Mouse (Mus musculus) thymus, adult 2 months (tissue): ENCODE measurements around the gene Ptpn11. TPM values are rescaled to one million over a fixed set of nuclear protein-coding genes. Genes with fewer than 3 reads are reported as not detected.

Experiments
- DNase-seq: peaks from one replicate; pipeline ENCODE4 v3.0.0; 2021
- H3K27ac ChIP-seq: fragments of 200-500 bp; 2 replicates; pipeline ENCODE4 v1.5.1; 2012; ENCODE audit warnings: low read length, control low read depth; ENCODE audit not compliant: control insufficient read depth, insufficient read depth
- H3K27me3 ChIP-seq: fragments of 200-500 bp; 2 replicates; pipeline ENCODE4 v1.6.1; 2012; ENCODE audit warnings: mild to moderate bottlenecking, low read length, moderate library complexity, mixed read lengths; ENCODE audit not compliant: control insufficient read depth, insufficient read depth
- H3K36me3 ChIP-seq: fragments of 200-500 bp; 2 replicates; pipeline ENCODE4 v1.6.1; 2012; ENCODE audit warnings: mild to moderate bottlenecking, low read length, moderate library complexity; ENCODE audit not compliant: control insufficient read depth, insufficient read depth
- H3K4me1 ChIP-seq: fragments of 200-500 bp; replicated peaks from 2 replicates; pipeline ENCODE4 v1.6.1; 2012; ENCODE audit warnings: low read length; ENCODE audit not compliant: control insufficient read depth, insufficient read depth
- H3K4me3 ChIP-seq: fragments of 200-500 bp; 2 replicates; pipeline ENCODE4 v1.5.1; 2012; ENCODE audit warnings: mild to moderate bottlenecking, low read length, control low read depth, moderate library complexity; ENCODE audit not compliant: control insufficient read depth, insufficient read depth
- CTCF ChIP-seq: fragments of 200-500 bp; IDR thresholded peaks from 2 replicates; pipeline ENCODE4 v1.5.1; 2012; ENCODE audit warnings: mild to moderate bottlenecking, control low read depth, low read length, moderate library complexity, borderline replicate concordance; ENCODE audit not compliant: control insufficient read depth, poor library complexity, insufficient read depth; ENCODE audit errors: extremely low read depth
- POLR2A ChIP-seq: fragments of 200-500 bp; IDR thresholded peaks from 2 replicates; pipeline ENCODE4 v1.6.1; 2012; ENCODE audit warnings: mild to moderate bottlenecking, low read length, control low read depth, moderate library complexity; ENCODE audit not compliant: control insufficient read depth, poor library complexity, insufficient read depth; ENCODE audit errors: extremely low read depth
- WGBS: fragments of 180-500 bp; shearing (Covaris S2); methylation state at CpG from one replicate; pipeline ENCODE4 v1.1.7; 2018; 5-methylcytosine and 5-hydroxymethylcytosine counted together
- polyA plus RNA-seq: library from polyadenylated mRNA; depleted of rRNA; stranded (reverse); fragments of >200 nt; gene quantifications from 2 replicates; pipeline ENCODE4 v1.2.3, GENCODE M21; 2012

Gene Ptpn11
- polyA plus RNA-seq, 1 experiment, result 30.0 TPM

- no peak overlapping the region for H3K4me3 ChIP-seq
- no peak overlapping the region for H3K27ac ChIP-seq
- H3K27me3 ChIP-seq, result no peaks in the 10 kb centered on the region
- peaks cover 45% of the 10 kb centered on the region for H3K36me3 ChIP-seq
- no peak for DNase-seq
- 56% methylated on average over 4 of the region's 4 CpGs for WGBS
- no peak for TF ChIP-seq CTCF
- TF ChIP-seq POLR2A, result no peak
- no peaks in the 10 kb centered on the region for H3K4me1 ChIP-seq
These were observed 40.5 kb downstream of the Ptpn11 start for GRCm38 (mm10) chr5:121150684-121151083.

- Histone ChIP-seq H3K27ac (no peak overlapping the region), H3K27me3 (no peaks in the 10 kb centered on the region), H3K4me1 (no peaks in the 10 kb centered on the region), H3K36me3 (peaks cover 44% of the 10 kb centered on the region), H3K4me3 (no peak overlapping the region)
- no peak for DNase-seq
- TF ChIP-seq CTCF (no peak), POLR2A (no peak)
- WGBS, result 33% methylated on average over 1 of the region's 1 CpGs
These were observed 42.0 kb downstream of the Ptpn11 start for GRCm38 (mm10) chr5:121149246-121149645.

GRCm38 (mm10) chr5:121146275-121146674, 44.9 kb downstream of the Ptpn11 start:
- no peak for DNase-seq

GRCm38 (mm10) chr5:121145609-121146008, 45.6 kb downstream of the Ptpn11 start:
- Histone ChIP-seq H3K4me1 (no peaks in the 10 kb centered on the region), H3K27ac (no peak overlapping the region), H3K4me3 (no peak overlapping the region), H3K36me3 (peaks cover 36% of the 10 kb centered on the region), H3K27me3 (no peaks in the 10 kb centered on the region)
- TF ChIP-seq CTCF (no peak), POLR2A (no peak)
- WGBS, result 96% methylated on average over 5 of the region's 5 CpGs
- DNase-seq, result no peak

More at GRCm38 (mm10) chr5:121146275-121146674, 44.9 kb downstream of the Ptpn11 start:
- H3K27me3 ChIP-seq, result no peaks in the 10 kb centered on the region
- H3K4me1 ChIP-seq, result no peaks in the 10 kb centered on the region
- no peak overlapping the region for H3K4me3 ChIP-seq
- no peak overlapping the region for H3K27ac ChIP-seq
- TF ChIP-seq CTCF, result no peak
- no peak for TF ChIP-seq POLR2A
- 95% methylated on average over 5 of the region's 5 CpGs for WGBS
- H3K36me3 ChIP-seq, result peaks cover 40% of the 10 kb centered on the region

- Histone ChIP-seq H3K36me3 (peaks cover 43% of the 10 kb centered on the region), H3K27ac (no peak overlapping the region), H3K27me3 (no peaks in the 10 kb centered on the region), H3K4me3 (no peak overlapping the region), H3K4me1 (no peaks in the 10 kb centered on the region)
- no peak for TF ChIP-seq CTCF
- no peak for TF ChIP-seq POLR2A
- DNase-seq, result no peak
- 90% methylated on average over 13 of the region's 13 CpGs for WGBS
These were observed 46.6 kb downstream of the Ptpn11 start for GRCm38 (mm10) chr5:121144441-121145238.

GRCm38 (mm10) chr5:121142431-121143119, 48.6 kb downstream of the Ptpn11 start:
- WGBS, result 86% methylated on average over 14 of the region's 14 CpGs
- H3K4me3 ChIP-seq, result no peak overlapping the region
- no peak for DNase-seq
- no peaks in the 10 kb centered on the region for H3K27me3 ChIP-seq
- TF ChIP-seq CTCF (no peak), POLR2A (no peak)
- peaks cover 31% of the 10 kb centered on the region for H3K36me3 ChIP-seq
- no peaks in the 10 kb centered on the region for H3K4me1 ChIP-seq
- no peak overlapping the region for H3K27ac ChIP-seq

- 84% methylated on average over 7 of the region's 7 CpGs for WGBS
- no peak for DNase-seq
- peaks cover 42% of the 10 kb centered on the region for H3K36me3 ChIP-seq
These were observed 50.9 kb downstream of the Ptpn11 start for GRCm38 (mm10) chr5:121140276-121140675.

More at GRCm38 (mm10) chr5:121140276-121140675, 50.9 kb downstream of the Ptpn11 start:
- H3K4me3 ChIP-seq, result no peak overlapping the region
- H3K4me1 ChIP-seq, result no peaks in the 10 kb centered on the region
- TF ChIP-seq POLR2A, result no peak
- TF ChIP-seq CTCF, result no peak
- H3K27ac ChIP-seq, result no peak overlapping the region
- no peaks in the 10 kb centered on the region for H3K27me3 ChIP-seq
